Mouse (Mus musculus) G1E-ER4 (cell line): ENCODE results near the gene Gm17604. TPM values are rescaled to one million over a fixed set of nuclear protein-coding genes. Genes with fewer than 3 reads are reported as not detected.

Source experiments
- GATA1 ChIP-seq: IDR thresholded peaks from one replicate; pipeline ENCODE4 v1.8.0; 2012; ENCODE audit warnings: low read length, inconsistent platforms
- polyA plus RNA-seq: library from polyadenylated mRNA; stranded (reverse); fragments of >175 nt; gene quantifications from 2 replicates; pipeline ENCODE4 v1.2.3, GENCODE M21; 2012

Gene Gm17604
- not detected in 2 replicates for polyA plus RNA-seq

DNA sequence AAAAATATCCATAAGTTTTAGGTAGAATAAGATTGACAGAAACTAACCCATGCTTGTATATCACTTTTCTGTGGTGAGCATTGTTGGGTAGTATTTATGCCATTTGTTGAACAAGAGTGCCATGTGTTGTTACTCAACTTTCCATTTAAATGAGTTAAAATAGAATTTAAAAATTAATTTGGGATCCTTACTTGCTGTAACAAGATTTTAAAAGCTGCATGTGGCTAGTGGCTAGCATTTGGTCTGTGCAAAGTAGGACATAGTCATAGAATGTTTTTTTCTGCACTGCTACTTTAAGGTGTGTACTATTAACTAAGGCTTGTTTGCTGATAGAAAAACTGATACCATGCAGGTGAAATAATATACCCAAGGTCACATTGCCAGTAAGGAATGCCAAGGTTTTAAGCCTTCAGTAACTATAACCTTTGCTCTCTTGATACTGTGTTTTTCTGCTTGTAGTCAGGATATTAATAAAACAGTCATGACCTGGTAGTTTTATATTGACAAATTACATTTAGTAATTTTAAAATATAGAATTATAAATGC, at the start of gene Gm17604:
Gene Gm17604, minus strand, starts transcription at position 51 of the 546 bp plus-strand sequence.
- no peak for TF ChIP-seq GATA1

DNA sequence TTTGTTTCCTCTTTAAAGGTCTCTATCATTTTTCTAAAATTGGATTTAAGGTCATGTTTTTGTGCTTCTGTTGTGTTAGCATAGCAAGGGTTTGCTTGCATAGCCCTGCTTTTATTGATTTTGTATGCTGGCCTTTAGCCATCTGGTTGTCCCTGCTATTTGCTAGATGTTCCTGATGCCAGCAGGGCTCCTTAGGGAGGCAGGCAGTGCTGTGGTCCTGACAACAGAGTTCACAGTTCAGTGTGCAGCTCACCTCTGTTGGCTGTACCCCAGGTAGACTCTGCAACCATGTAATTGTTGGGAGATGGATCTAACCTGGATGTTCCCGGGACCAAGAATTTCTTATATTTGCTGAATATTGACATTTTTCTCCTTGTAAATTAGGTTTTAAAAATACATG, 45.3 kb upstream of the Gm17604 start:
- TF ChIP-seq GATA1 = no peak

DNA sequence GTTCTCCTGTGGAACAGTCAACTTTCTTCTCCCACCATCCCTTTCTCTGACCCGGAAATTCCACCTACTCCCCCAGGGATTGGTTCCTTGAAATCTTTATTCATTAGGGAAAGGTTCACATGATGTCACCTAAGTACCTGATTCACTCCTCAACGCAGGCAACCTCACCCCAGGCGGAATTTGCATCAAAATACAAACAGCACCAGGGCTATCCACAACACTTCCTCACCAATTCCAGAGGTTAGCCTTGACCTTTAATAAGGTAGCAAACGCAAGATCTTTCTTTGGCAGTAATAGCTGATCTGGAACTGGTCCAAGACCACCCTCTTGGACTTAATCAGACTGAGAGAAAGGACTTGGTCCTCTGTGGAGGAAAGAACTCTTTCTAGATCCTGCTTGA, 1.5 kb downstream of the Gm17604 start:
- no peak for TF ChIP-seq GATA1

DNA sequence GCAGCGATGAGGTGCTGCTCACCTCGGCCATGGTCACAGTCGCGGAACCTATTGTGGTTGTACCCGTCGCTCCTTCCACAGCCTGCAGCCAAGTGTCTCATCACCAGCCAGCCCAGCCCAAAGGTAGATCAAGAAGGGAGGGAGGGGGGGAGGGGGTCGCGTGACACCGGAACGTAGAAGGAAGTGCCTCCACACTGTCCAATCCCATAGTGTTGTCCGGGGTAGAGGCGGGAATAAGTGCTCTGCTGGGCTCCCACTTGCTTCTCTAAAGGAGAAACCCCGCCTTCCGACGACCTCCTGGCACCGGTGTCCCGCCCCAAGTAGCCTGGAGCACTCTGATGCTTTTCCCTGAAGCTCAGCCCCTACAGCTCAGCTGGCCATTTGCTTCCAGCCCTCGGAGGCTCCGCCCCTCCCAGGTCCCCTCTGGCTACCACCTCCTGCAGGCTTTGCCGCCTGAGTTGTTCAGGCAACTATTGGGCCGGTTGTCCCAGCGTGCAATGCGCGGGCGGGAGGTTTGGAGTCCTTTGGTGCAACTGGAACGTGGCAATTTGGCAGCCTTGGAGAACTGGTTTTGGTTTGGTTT, 24.3 kb downstream of the Gm17604 start, which contains the start of the genes Mospd2 and Fancb:
Gene Mospd2, minus strand, starts transcription at position 183 of the 583 bp plus-strand sequence.
Gene Fancb, plus strand, starts transcription at position 400 of the 583 bp plus-strand sequence.
- no peak for TF ChIP-seq GATA1

DNA sequence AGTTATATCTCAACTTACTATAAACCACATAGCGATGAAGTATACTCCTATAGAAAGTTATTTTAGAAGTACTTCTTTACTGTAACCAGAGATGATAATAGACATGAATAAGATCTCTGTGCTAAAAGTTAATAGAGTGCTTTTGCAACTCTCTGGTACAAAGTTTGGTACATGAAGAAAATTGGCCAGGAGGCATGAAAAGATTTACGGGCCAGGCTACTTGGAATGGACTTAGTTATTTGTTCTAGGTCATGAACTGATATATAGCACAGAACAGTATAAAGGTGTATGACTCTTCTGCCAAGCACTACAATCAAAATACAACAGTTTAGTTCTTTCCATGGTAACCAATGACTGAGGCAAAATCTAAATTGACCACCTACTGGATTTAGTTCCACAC, 25.8 kb downstream of the Gm17604 start:
- TF ChIP-seq GATA1 = no peak

DNA sequence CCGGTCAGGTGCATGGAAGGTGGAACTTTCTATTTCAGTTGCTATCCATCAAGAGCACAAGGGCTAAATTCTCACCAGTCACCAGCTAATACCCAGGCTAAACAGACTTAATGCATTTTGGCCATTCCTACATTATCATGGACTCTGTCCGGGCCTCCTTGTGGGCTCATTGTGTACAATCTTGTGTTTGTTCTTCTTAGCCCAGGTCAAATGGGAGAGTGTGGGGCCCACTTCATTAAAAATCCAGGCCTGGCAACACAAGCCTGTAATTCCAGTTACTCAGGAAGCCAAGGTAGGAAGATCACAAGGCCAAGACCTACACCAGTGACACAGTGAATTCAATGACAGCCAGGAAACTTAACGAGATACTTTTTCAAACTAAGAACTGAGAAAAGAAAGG, 33.4 kb downstream of the Gm17604 start:
- no peak for TF ChIP-seq GATA1

DNA sequence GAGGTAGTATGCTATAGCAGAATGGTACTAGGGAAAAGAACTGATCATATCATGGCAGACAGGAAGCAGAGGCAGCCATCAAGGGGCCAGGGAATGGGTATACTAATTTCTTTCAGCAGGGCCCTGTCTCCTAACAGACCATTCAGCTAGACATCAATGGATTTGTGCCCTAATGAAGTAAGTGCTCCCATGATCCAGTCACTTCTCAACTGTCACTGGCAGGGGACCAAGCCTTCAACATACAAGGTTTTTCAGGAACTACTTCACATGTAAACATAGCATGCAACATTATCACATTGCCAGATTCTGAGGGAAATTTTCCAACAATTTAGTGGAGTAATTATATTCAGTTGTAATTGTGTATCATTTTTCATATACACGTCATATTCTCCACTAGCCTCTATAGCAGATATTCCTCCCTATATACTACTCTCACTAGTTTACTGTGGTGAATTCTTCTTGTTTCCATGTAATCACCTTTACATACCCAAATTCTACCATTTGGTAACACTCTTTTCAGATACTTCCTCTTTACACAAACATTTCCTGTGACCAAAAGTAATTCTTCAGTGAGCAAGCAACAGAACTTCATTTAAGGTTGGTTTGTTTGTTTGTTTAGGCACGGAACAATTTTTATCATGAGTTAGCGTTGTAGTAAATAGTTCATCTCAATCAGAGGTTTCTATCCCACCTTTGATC, 38.7 kb downstream of the Gm17604 start:
- TF ChIP-seq GATA1 = no peak

Other genes with a start within 250 kb of the Gm17604 start
- gene Mospd2, start 24.5 kb downstream of the Gm17604 start, polyA plus RNA-seq = 0.25 and 0.42 TPM in 2 replicates
- 0.21 and 0.30 TPM in 2 replicates for gene Fancb, start 24.2 kb downstream of the Gm17604 start, polyA plus RNA-seq